Mouse (Mus musculus) small intestine, adult 2 months (tissue): ENCODE results near the gene Spi1.

ENCODE experiments used
- CTCF ChIP-seq: fragments of 200-500 bp; IDR thresholded peaks from 2 replicates; pipeline ENCODE4 v1.5.1; 2012; ENCODE audit warnings: low read depth, mild to moderate bottlenecking, control low read depth, inconsistent platforms, low read length, moderate library complexity, mixed read lengths; ENCODE audit not compliant: insufficient replicate concordance, insufficient read length; ENCODE audit errors: extremely low read depth
- POLR2A ChIP-seq: fragments of 200-500 bp; IDR thresholded peaks from 2 replicates; pipeline ENCODE4 v1.6.1; 2012; ENCODE audit warnings: low read depth, mild to moderate bottlenecking, control low read depth, inconsistent platforms, low read length, moderate library complexity

DNA sequence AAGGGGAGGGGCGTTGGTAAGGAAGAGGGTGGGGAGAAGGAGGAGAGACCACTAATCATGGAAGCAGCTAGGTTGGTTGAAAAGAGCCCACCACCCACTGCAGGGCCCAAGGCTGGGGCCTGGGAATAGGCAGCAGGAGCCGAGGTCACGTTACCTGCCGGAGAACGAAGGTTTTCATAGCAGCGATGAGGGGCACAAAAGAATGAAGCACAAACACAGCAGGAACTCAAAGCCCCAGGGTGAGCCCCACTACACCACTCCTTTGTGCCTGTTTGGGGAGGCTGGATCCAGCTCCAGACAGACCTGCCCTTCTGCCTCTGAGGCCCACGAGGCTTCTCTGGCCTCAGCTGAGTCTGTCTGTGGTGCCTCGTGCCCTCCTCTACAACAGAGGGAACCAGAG lies 57.6 kb downstream of the Spi1 start:
- no peak for TF ChIP-seq CTCF
- TF ChIP-seq POLR2A, result no peak
